Mouse (Mus musculus) frontal cortex, postnatal 14 days (tissue): ENCODE data around the gene Prkcg.

Experiments
- DNase-seq, 2 experiments: peaks; one replicate each; pipeline ENCODE4 v3.0.0; 2022; ENCODE audit warnings: low spot score in 2 of 2

Gene Prkcg

GRCm38 (mm10) chr7:3365547-3366279 lies 76.7 kb downstream of the Prkcg start:
- no peak for DNase-seq

- DNase-seq = no peak
Observed at GRCm38 (mm10) chr7:3366705-3367516, 77.9 kb downstream of the Prkcg start.

- no peak for DNase-seq
Observed at GRCm38 (mm10) chr7:3367569-3367968, 78.6 kb downstream of the Prkcg start.

- DNase-seq = no peak
Observed at GRCm38 (mm10) chr7:3368311-3368710, 79.3 kb downstream of the Prkcg start.

- no peak for DNase-seq
Observed at GRCm38 (mm10) chr7:3369189-3369588, 80.2 kb downstream of the Prkcg start.

- DNase-seq = no peak
Observed at GRCm38 (mm10) chr7:3370407-3370806, 81.4 kb downstream of the Prkcg start.

GRCm38 (mm10) chr7:3372376-3372775 lies 83.4 kb downstream of the Prkcg start:
- no peak for DNase-seq

- no peak for DNase-seq
Observed at GRCm38 (mm10) chr7:3373754-3374153, 84.8 kb downstream of the Prkcg start.

- no peak for DNase-seq
Observed at GRCm38 (mm10) chr7:3376831-3377230, 87.9 kb downstream of the Prkcg start.
